Mouse (Mus musculus): ENCODE measurements around the gene Il18bp.
"Not testable (repeated sequence)": the region's sequence is repeated elsewhere in the genome, so short reads cannot be mapped to it uniquely, and the experiment has no call there.

Il18bp gene

DNA sequence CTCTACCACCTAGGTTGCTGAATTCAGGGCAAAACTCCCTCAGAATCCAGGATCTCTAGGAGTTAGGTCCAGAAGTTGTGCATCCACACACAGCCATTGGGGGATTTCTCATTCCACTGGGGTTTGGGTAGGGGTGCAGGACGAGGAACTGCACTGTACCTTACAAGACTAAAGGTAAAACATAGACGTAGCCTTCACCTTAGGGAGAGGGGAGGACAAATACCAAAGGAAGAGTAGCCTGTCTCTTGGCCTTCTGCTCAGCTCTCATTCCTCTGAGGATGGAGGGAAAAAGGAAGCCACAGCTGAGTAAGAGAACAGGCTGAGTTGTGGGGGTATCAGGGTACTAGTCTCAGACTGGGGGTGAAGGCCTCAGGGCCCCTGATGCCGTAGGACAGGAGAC is at the start of gene Il18bp:
Gene Il18bp, minus strand, starts transcription at position 101 of the 400 bp plus-strand sequence.
- in situ Hi-C loops (cut with MboI) = no loop called here

DNA sequence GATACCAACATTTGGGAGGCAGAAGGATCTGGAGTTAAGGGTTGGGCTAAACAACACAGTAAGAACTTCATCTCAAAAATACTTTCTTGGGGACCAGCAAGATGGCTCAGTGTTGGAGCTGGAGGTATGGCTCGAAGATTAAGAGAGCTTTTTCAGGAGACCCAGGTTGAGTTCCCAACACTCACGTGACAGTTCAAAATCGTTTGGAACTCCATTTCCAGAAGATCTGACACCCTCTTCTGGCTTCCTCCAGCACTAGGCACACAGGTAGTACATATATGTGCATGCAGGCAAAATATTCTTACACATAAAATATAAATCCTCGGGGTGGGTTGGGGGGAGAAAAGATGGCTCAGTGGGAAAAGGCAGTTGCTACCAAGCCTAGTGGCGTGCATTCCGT is 47.9 kb upstream of the Il18bp start:
- in situ Hi-C loops (cut with MboI) = no loop called here

DNA sequence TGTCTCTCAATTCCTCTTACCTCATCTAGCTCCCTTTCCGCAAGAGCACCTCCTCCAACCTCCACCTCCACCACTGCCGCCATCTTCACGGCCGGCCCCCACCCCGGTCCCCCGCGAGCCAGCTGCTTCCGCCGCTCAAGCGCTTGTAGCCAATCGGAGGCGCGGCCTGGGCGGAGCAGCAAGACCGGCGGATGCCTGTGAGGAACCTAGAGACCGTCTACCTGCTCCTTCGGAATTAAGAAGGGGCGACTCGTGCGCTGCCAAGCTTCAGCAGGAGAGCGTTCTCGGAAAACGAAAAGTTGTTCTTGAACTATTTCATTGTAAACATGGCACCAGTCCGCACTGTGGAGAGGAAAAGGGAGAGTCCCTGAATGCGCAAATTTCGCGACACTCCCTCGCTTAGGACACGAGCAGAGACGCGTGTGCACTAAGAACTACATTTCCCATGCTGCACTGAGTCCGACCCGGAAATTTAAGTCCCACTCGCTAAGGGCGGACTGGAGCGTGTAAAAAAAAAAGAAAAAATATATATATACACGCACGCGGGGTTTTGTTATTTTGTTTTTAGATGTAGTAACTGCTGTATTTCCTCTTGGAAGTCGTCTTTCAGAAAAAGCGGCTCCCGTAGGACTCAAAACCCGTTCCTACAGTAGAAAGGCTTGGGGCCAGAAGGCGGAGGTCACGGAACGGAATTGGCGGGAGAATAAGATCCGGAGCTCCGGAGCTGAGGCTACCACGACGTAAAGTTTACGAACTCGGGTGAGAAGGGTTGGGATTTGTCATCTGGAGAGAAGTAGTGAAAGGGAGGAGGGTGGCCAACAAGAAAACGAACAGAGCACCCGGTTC is 46.8 kb upstream of the Il18bp start, which contains the start of the genes Rnf121, Xndc1 and Xntrpc:
Gene Rnf121, minus strand, starts transcription at position 424 of the 846 bp plus-strand sequence.
Gene Xndc1, plus strand, starts transcription at position 466 of the 846 bp plus-strand sequence.
Gene Xntrpc, plus strand, starts transcription at position 668 of the 846 bp plus-strand sequence.
- in situ Hi-C loops (cut with MboI) = no loop called here

DNA sequence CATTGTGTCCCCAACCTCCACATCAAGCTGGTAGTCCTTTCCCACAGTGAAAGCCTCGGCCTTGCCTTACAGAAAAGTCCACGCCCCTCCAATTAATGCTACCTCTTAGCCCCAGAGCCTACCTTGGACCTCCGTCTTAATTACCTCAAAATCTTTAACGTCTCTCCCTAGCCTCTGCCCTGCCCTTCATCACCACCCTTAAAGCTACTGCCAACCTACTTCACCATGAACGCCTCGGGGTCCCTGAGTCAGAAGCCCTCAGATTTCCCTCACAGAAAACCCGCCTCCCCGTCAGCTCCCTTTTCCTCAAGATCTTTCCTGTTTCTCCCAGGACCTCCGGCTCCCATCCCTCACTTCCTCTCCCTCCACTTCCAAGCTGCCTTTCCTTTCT is 46.2 kb upstream of the Il18bp start:
- in situ Hi-C loops (cut with MboI) = no loop called here

DNA sequence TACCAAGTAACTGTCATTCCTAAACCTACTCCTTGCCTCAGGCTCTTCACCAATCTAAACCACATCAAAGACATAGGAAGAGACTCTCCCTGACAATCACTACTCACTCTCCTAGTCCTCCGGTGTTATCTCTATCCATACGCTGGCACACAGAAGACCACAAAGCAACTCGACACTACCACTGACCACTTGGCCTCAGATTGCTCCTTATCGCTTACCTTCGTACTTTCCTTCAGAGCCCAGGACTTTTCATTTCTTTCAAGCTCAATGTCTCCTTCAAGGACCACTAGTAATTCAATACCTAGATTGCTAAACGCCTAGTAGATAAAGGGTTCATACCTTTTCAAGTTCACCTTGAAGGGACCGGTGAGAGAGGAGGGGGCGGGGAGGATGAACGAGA is 45.4 kb upstream of the Il18bp start:
- in situ Hi-C loops (cut with MboI) = no loop called here

DNA sequence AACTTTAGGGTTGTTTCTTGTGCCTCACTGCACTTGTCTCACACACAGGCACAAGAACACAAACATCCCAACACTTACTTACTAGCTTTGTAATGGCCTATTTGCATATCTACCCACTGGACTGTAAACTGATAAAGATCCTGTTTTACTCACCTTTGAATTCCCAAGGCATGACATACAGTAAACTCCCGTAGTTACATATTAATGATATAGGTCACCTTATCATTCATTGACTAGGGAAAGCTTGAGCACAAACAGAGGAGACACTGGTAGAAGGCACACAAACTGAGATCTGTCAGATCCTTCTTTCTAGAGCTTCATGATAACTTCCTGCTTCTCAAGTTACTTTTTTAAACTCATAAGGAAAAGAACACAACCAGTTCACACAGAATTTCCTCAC is 43.7 kb upstream of the Il18bp start:
- in situ Hi-C loops (cut with MboI) = no loop called here

DNA sequence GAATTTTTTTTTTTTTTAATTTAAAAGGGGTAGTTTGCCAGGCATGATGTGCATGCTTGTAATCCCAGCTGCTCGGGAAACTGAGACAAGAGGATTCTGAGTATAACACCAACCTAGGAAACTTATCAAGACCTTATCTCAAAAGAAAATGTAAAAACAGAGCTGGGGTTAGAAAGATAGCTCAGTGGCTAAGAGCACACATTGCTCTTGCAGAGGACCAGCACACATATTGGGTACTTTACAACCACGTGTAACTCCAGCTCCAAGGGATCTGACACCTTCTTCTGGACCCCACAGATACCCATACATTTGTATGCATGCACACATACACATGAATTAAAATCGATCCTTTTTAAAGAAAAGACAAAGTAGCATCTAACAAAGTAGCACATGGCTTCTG is 42.9 kb upstream of the Il18bp start:
- in situ Hi-C loops (cut with MboI) = no loop called here

DNA sequence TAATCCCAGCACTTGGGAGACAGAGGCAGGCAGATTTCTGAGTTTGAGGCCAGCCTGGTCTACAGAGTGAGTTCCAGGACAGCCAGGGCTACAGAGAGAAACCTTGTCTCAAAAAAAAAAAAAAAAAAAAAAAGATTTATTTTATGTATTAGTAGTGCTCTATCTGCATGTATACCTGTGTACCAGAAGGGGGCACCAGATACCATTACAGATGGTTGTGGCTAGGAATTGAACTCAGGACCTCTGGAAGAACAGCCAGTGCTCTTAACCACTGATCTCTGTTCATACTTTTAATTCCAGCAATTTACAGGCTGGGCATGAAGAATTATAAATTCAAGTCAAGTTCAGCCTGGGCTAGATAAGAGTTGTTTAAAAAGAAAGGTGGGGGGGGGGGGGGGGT is 30.0 kb upstream of the Il18bp start:
- in situ Hi-C loops (cut with MboI) = not testable (repeated sequence)

DNA sequence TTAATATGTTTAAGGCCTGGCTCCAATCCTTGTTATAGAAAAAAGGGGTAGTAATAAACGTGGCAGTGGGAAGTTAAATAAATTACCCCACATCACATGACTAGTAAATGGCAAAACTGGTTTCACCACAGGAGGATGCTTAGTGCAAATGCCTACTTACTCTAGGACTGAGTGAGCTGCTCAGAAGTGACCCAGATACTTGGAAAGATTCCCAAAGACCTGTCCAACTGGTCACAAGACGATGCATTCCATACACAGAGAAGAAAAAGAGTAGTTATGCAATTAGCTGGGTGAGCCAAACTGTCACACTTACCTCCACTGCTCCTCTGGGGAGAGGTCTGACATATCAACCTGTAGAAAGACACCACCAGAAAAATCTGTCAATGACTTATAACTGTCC is 23.8 kb upstream of the Il18bp start:
- in situ Hi-C loops (cut with MboI) = no loop called here

DNA sequence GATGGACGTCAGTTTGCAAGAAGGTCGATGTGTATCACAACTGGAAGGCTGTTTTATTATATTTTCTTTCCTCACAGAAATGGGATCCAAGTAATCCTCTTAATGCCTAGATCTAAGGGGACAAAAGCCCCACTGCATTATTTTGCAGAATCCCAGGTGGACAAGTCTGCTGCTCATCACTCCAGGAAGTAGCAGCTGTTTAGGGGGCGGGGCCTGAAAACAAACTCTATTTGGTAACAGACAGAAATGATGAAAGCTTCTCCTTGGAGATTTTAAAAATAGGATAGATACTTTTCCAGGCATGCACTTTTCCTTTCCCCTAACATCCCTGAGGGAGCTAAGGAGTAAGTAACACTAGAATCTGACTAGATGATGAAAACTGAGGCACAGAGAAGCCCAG is 18.8 kb upstream of the Il18bp start:
- in situ Hi-C loops (cut with MboI) = no loop called here

DNA sequence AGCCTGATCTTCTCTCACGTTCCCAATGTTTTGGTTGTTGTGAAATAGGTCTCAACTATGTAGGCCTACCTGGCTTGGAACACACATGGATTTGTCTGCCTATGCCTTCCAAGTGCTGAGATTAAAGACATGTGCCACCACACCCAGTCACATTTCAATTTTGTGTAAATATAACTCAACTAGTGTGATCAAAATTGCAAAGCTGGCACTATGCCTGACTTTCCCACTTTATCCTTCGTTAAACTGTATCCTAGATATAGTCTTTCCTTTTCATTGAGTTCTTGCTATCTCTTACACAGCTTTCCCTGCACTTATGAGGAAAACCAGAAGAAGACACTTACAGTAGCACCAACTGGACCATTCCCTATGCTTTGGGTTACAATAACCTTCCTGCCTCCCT is 17.0 kb upstream of the Il18bp start:
- in situ Hi-C loops (cut with MboI) = no loop called here

DNA sequence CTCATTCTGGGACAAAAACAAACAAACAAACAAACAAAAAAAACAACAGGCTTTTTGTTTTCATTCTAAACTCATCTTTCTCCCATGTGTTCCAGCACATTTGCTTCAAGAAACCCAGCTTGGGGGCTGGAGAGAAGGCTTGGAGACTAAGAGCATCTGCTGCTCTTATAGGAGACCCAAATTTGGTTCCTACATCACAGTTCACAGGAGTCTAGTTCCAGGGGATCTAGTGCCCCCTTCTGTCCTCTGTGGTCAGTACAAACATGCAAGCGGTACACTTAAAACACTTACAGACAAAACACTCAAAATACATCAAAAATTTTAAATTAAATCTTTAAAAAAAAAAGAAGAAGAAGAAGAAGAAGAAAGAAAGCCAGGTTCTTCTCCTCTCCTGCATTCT is 16.4 kb upstream of the Il18bp start:
- in situ Hi-C loops (cut with MboI) = no loop called here

DNA sequence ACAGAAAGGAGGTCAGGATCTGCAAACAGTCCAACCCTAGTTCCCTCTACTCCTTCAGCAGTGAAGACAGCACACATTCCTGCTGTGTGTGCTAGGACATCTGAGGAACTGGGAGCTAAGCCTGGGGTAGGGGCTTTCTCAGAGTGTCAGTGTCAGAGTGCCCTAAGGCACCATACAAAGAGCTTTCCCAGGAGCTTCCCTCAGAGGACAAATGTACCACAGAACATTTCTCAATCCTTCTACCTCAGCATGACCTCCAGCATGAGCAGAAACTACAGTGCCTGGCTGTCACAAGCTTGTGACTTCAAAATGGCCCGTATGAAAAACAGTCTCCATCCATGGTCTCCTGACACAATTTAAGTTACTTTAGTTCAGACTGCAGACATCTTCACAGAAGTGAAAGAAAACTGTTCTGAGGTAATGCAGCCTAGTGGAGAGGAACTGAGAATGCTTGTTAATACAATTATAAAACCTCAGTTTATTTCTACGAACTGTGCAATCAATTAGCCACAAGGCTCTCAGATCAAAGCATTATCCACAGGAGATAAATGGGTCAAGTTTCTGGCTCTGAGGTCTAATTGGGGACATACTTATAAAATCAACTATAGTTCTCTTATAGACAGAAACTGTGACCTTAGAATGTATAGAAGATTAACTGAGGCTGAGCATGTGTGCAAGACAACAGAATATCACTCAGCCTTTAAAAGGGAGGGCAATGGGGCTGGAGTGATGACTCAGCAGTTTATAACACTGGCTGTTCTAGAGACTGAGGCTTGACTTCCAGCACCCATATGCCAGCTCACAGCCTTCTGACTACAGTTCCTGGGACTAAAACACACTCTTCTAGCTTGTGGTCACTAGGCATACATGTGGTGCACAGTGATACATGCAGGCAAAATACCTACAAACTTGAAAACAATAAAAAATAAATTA is 7.0 kb upstream of the Il18bp start:
- in situ Hi-C loops (cut with MboI) = no loop called here

DNA sequence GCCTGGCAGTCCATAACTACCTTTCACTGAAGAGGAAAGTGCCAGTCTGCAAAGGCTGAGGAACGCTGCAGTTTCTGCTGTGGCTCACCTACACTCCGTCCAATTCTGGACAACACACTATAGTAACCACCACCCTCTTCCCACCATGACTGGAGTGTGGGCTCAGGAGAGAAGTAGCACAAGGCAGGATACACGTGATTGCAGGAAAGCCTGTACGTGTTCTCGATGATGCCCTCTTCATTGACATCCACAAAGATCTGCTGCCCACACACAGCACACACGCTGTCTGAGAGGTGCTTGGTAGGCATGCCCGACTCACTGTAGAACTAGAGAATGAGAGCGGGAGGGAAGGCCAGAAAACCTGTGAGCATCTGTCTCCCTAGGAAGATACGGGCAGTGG is 5.3 kb upstream of the Il18bp start:
- in situ Hi-C loops (cut with MboI) = no loop called here

DNA sequence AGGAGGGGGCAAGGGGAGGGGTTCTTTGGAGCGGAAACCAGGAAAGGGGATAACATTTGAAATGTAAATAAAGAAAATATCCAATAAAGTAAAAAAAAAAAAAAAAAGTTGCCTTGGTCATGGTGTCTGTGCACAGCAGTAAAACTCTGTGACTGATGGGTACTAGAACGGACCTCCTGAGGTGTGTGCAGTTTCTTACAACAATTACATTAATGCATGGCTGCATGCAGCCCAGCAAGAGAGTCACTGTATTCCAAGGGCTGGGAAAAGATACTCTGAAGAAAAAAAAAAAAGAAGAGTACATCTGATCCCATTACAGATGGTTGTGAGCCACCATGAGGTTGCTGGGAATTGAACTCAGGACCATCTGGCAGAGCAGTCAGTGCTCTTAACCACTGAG is 2.4 kb upstream of the Il18bp start:
- in situ Hi-C loops (cut with MboI) = not testable (repeated sequence)

DNA sequence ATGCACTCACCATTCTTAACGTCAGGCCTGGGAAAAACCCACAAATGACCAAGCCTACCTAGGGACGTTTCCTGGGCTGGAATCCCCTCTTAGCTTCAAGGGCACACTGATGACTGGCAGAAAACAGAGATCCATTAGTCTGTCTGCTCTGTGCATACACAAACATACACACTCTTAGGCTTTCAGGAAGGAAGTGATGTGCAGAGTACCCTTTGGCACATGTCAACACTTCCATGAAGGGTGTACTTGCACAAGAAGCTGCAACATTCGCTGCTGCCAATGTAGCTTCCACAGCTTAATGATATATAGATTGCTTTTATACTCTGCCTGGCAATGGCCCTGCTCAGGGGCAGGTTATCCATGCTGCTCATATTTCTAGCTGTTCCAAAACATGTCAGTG is 872 bp upstream of the Il18bp start:
- in situ Hi-C loops (cut with MboI) = no loop called here

DNA sequence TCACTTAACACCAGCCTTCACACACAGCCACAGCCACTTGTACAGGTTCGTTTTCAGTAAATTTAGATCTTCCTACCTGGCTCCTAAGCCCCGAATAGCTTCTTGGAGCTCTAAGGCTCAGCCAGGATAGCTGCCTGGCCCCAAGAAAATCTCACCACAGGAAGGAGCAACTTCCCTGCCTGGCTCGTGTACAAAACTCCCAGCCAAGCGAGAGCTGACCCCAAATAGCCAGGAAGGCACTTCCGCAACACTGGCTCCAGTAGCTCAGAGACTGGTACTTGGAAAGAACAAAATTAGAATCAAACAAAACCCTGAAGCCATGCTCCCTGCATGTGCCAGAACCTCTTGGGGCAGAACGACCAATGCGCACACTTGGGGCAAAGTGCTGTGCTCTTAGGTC is 456 bp downstream of the Il18bp start:
- in situ Hi-C loops (cut with MboI) = no loop called here

DNA sequence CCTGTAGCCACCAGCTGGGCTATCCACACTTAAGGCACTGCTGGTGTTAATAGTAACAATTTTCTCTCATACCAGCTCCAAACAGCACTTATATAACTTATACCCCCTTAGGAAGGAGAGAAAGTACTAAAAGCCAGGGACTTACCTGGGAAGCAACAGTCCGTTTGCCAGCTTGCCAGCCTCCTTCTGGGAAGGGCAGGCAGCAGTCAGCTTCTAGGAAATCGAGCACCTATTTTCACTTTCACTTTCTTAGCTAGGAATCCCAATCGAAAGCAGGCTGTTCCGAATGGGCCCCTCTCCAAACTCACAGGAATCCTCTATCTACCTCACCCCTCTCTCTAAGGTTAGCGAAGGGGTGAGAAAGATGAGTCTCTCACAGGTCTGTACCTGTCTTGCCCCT is 1.0 kb downstream of the Il18bp start:
- in situ Hi-C loops (cut with MboI) = no loop called here

DNA sequence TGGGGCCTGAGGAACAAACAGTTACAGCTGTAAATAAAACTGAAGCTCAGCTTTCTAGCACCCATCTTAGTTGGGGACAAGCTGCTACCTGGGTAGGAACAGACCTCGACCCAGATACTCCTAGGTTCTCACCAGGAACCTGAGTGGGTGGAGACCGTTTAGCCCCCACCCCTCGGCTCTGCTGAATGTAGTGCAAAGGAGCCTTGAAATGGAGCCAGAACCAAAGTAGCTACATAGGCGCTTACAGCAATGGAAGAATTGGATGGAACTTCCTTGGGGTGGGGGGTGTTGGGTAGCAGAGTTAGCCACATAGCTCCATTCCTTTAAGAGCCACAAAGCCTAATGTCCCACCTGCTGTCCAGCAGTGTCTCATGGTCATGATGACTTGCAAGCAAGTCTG is 1.6 kb downstream of the Il18bp start:
- in situ Hi-C loops (cut with MboI) = no loop called here

DNA sequence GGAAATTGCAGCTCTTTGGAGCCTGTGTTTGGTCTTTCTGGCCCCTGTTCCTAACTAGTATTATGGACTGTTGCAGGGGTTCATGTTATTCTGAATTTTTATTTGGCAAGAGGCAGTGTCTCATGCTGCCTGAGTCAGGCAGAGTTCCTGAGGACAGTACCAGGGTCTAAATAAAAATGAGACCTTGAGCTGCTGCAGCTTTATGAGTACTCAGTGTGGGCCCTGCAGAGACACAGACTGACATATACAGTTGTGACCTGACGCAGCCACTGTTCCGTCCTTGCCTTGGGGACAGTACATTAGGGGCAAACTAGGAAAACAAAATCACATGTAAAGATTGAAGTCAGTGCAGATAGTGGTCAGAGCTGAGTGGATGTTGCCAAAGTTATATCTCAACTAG is 3.5 kb downstream of the Il18bp start:
- in situ Hi-C loops (cut with MboI) = no loop called here

DNA sequence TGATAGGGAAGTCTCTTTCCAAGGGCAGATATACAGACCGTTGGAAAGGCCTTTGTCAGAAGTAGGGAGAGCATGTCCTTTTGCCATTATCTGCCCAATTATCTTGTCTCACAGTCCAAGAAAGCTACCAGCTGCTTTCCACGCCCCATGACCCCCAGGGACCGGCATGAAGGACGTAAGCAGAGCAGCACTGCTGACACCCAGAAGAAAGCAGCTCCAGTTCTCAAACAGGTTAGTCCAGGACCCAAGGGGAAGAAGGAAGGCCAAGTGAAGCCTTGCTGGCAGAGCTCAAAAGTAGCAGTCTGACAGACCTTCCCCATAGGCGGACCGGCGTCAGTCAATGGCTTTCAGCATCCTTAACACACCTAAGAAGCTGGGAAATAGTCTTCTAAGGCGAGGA is 5.1 kb downstream of the Il18bp start:
- in situ Hi-C loops (cut with MboI) = no loop called here

DNA sequence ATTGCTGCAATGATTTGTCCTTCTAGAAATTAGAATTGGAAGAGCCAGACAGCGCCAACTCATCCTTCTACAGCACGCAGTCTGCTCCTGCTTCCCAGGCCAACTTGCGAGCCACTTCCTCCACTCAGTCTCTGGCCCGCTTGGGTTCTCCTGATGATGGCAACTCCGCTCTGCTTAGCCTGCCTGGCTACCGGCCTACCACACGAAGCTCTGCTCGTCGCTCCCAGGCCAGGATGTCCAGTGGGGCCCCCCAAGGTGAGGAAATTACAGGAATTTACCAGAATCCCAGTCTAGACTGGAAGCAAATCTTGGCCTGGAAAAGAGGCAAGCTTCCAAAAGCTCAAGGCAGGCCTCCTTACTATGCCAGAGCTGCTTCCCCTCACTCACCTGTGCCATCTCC is 6.6 kb downstream of the Il18bp start:
- in situ Hi-C loops (cut with MboI) = no loop called here

DNA sequence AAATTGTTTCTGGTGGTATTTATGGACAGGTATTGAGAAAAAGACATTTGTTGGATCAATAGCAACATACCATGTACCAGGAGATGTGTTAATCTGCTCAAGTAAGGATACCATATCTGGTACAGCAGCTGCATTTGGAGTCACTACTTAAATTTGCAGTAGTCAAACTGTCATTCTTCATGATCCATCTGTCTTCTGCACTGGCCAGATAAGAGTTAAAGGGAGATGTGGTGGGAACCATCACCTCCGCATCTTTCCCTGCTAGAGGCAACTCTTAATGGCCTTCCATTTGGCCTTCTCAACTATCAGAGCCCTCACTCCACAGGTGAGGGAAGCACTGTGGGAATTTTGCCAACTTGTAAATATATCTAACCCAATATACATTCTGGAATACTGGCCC is 12.0 kb downstream of the Il18bp start:
- in situ Hi-C loops (cut with MboI) = no loop called here

Measured in mature B cell (primary cell).